Mouse (Mus musculus) embryonic facial prominence, embryonic 14.5 days (tissue): Measurements from ENCODE around the gene Lrrc14b. TPM values are rescaled to one million over a fixed set of nuclear protein-coding genes. Genes with fewer than 3 reads are reported as not detected.

Source experiments
- ATAC-seq: fragments of 200-750 bp; cut with Nextera tagmentation; 2 replicates; pipeline ENCODE4 v1.8.0; 2017; ENCODE audit warnings: low read depth, moderate number of reproducible peaks, moderate TSS enrichment
- DNase-seq: peaks from one replicate; pipeline ENCODE4 v3.0.0-alpha.2; 2015; ENCODE audit warnings: low spot score
- H3K27ac ChIP-seq: fragments of 300-500 bp; sonication (generic); replicated peaks from 2 replicates; pipeline ENCODE4 v1.5.1; 2014; ENCODE audit warnings: low read depth, mild to moderate bottlenecking, low read length, moderate library complexity
- H3K27me3 ChIP-seq: fragments of 300-500 bp; sonication (generic); replicated peaks from 2 replicates; pipeline ENCODE4 v1.6.1; 2014; ENCODE audit warnings: low read length; ENCODE audit not compliant: control insufficient read depth, insufficient read depth
- H3K36me3 ChIP-seq: fragments of 300-500 bp; sonication (generic); 2 replicates; pipeline ENCODE4 v1.6.1; 2014; ENCODE audit warnings: low read length, mixed read lengths; ENCODE audit not compliant: control insufficient read depth, insufficient read depth
- H3K4me1 ChIP-seq: fragments of 300-500 bp; sonication (generic); 2 replicates; pipeline ENCODE4 v1.6.1; 2014; ENCODE audit warnings: antibody characterized with exemption, low read length; ENCODE audit not compliant: control insufficient read depth, insufficient read depth
- H3K4me2 ChIP-seq: fragments of 300-500 bp; sonication (generic); 2 replicates; pipeline ENCODE4 v1.6.1; 2014; ENCODE audit warnings: low read depth, mild to moderate bottlenecking, low read length, moderate library complexity, mixed read lengths
- H3K4me3 ChIP-seq: fragments of 300-500 bp; sonication (generic); 2 replicates; pipeline ENCODE4 v1.5.1; 2014; ENCODE audit warnings: low read depth, mild to moderate bottlenecking, low read length
- H3K9ac ChIP-seq: fragments of 300-500 bp; sonication (generic); 2 replicates; pipeline ENCODE4 v1.6.1; 2014; ENCODE audit warnings: low read depth, mild to moderate bottlenecking, low read length, moderate library complexity, mixed read lengths
- H3K9me3 ChIP-seq: fragments of 300-500 bp; sonication (generic); 2 replicates; pipeline ENCODE4 v1.6.1; 2016; ENCODE audit warnings: low read length; ENCODE audit not compliant: control insufficient read depth
- WGBS: fragments of 180-500 bp; shearing (Covaris S2); extraction: QIAGEN DNeasy Blood & Tissue Kit; methylation state at CpG from one replicate; pipeline ENCODE4 v1.1.7; 2014; 5-methylcytosine and 5-hydroxymethylcytosine counted together
- polyA plus RNA-seq: library from polyadenylated mRNA; unstranded; fragments of >200 nt; fragmentation: Nextera tagmentation; extraction: Ambion mirVana; gene quantifications from 2 replicates; pipeline ENCODE4 v1.2.1, GENCODE M21; 2014

Gene Lrrc14b
- polyA plus RNA-seq, 1 experiment from 2014 or later: 0.10 TPM

DNA sequence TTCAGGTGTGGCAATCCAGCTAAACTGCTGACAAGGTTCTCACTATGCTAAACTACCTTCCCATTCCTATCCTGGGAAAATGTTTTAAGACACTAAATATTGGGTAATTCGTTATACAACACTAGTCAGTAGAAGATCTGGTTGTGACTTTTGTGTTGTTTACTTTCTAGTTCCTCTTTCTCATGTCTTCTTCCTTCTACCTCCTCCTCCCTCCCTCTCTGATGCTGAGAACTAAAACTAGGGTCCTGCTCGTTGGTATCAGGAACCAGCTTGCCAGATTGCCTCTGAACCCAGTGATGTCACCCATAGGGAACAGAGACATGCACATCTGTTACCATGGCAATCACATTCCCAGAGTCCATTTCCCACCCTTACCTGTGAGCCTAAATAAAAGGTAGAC lies 1.6 kb downstream of the Lrrc14b start:
- no peaks in the 10 kb centered on the region for H3K9me3 ChIP-seq
- H3K9ac ChIP-seq: no peak overlapping the region
- DNase-seq (no peak), ATAC-seq (no peak)
- no peak overlapping the region for H3K4me2 ChIP-seq
- no peak overlapping the region for H3K4me3 ChIP-seq
- 73% methylated on average over 2 of the region's 2 CpGs for whole genome bisulfite sequencing
- no peak overlapping the region for H3K27ac ChIP-seq
- H3K27me3 ChIP-seq: no peaks in the 10 kb centered on the region
- H3K4me1 ChIP-seq: no peaks in the 10 kb centered on the region
- H3K36me3 ChIP-seq: peaks cover 43% of the 10 kb centered on the region

GRCm38 (mm10) chr13:74356491-74356890 lies 7.3 kb downstream of the Lrrc14b start:
- Histone ChIP-seq H3K4me1 (no peaks in the 10 kb centered on the region), H3K36me3 (peaks cover 82% of the 10 kb centered on the region), H3K9me3 (no peaks in the 10 kb centered on the region), H3K27me3 (no peaks in the 10 kb centered on the region), H3K9ac (no peak overlapping the region), H3K4me2 (no peak overlapping the region), H3K4me3 (no peak overlapping the region), H3K27ac (no peak overlapping the region)
- DNase-seq (no peak), ATAC-seq (no peak)
- 96% methylated on average over 13 of the region's 13 CpGs for WGBS

GRCm38 (mm10) chr13:74350435-74350906 lies 13.3 kb downstream of the Lrrc14b start:
- H3K27me3 ChIP-seq: no peaks in the 10 kb centered on the region
- peak overlapping the region; percentile 57 for H3K4me2 ChIP-seq
- under 1% methylated on average over 14 of the region's 15 CpGs for WGBS
- no peaks in the 10 kb centered on the region for H3K9me3 ChIP-seq
- H3K9ac ChIP-seq: peak overlapping the region; percentile 79
- ATAC-seq (peak; percentile 47), DNase-seq (peak; percentile 34)
- peak overlapping the region; percentile 54; the same call in 1 of the 2 replicates for H3K27ac ChIP-seq
- H3K4me3 ChIP-seq: peak overlapping the region; percentile 60
- H3K4me1 ChIP-seq: peaks cover 14% of the 10 kb centered on the region
- peaks cover 22% of the 10 kb centered on the region for H3K36me3 ChIP-seq

- Histone ChIP-seq H3K9ac (peak within 1 kb of the TSS; percentile 79), H3K4me2 (peak within 1 kb of the TSS; percentile 57), H3K4me3 (peak within 1 kb of the TSS; percentile 60), H3K36me3 (peaks cover 24% of the 10 kb centered on the region), H3K4me1 (peaks cover 14% of the 10 kb centered on the region), H3K27me3 (no peaks in the 10 kb centered on the region), H3K9me3 (no peaks in the 10 kb centered on the region), H3K27ac (peak within 1 kb of the TSS; percentile 77)
- peak; percentile 97 for ATAC-seq
- WGBS: 2% methylated on average over 32 of the region's 57 CpGs
- peak; percentile 98 for DNase-seq
Measured at GRCm38 (mm10) chr13:74349566-74350434, 14.0 kb downstream of the Lrrc14b start, which contains the start of the genes Sdha and Ccdc127. Gene Sdha (minus strand): TSS chr13:74350280. Gene Ccdc127 (plus strand): TSS chr13:74350309.

DNA sequence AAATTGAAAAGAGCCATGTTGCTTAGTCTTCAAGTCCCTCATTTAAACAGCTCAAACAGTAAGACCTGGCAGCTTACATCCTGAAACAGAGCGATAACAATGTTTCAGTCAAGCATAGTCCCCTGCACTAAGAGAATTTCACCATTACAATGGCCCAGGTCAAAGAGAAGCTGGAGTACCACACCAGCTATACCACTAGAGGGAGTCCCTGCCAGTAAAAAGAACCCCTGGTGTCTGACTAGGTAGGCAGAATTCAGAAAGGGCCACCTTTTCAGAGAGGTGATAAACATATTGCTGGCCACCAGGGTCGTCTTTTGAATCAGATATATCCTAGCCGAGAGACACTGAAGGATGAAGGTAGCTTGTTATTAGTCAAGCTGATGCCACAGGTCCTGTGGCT lies 22.8 kb downstream of the Lrrc14b start:
- Histone ChIP-seq H3K4me2 (no peak overlapping the region), H3K9me3 (no peaks in the 10 kb centered on the region), H3K4me3 (no peak overlapping the region), H3K27ac (no peak overlapping the region), H3K36me3 (peaks cover 83% of the 10 kb centered on the region), H3K27me3 (no peaks in the 10 kb centered on the region), H3K9ac (no peak overlapping the region), H3K4me1 (no peaks in the 10 kb centered on the region)
- ATAC-seq (0 out of 2 replicates have a peak, but pooled peaks have one; percentile 22), DNase-seq (peak; percentile 47)
- 47% methylated on average over 3 of the region's 3 CpGs for WGBS

DNA sequence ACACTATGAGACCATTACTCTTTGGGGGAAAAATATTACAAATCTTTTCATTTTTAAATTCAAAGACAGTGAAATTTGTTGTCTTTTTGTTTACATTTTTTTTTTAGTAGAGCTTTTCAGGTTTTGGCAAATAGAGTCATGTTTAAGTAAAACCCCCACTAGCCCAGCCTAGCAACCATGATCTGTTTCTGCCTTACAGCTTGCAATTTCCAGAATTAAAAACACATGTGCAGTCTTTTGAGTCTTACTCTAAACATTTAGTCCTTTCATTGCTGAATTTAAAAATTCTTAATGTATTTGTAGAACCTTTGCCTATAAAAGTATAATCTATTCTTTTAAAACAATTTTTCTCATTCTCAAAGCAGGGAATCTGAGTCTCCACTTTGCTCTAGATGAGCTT lies 34.5 kb downstream of the Lrrc14b start:
- Histone ChIP-seq H3K36me3 (peaks cover 73% of the 10 kb centered on the region), H3K9me3 (no peaks in the 10 kb centered on the region), H3K4me3 (no peak overlapping the region), H3K4me2 (no peak overlapping the region), H3K9ac (no peak overlapping the region), H3K27ac (peak overlapping the region; percentile 66), H3K27me3 (no peaks in the 10 kb centered on the region), H3K4me1 (no peaks in the 10 kb centered on the region)
- ATAC-seq: no peak
- DNase-seq: peak; percentile 74

DNA sequence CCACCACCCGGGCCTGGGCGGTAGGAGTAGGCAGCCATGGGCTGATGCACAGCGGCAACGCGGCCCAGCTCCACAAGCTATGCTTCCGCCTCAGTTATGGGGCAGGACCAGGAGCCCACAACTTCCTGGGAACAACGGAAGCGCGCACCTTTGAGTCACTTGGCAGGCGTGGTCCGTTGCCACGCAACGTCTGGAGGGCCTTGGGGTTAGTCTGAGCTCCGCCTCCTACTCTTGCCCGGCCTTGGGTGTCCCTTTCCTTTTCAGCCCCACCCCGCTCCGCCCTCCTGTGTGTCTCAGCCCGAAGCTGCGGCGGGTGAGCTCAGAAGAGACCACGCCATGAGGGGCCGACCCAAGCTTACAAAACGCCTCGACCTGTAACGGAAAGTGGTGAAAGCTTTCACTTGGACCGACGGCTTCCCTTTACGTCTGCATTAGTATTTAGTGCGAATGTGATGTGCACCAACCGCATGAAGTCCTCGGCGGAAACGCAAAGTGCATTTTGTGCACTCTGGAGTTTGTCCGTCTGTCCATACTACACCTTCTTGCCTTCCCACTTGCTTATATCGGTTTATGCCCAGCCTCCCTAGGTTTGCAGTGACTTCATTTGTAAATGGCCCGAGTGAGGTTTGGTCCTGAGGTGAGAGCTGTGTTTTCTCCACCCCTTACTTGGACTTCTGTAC lies 46.5 kb downstream of the Lrrc14b start, which contains the start of gene Pdcd6:
Gene Pdcd6, minus strand, starts transcription at position 411 of the 680 bp plus-strand sequence.
- peak within 1 kb of the TSS; percentile 90 for H3K9ac ChIP-seq
- H3K27me3 ChIP-seq: no peaks in the 10 kb centered on the region
- H3K4me1 ChIP-seq: peaks cover 5% of the 10 kb centered on the region
- H3K36me3 ChIP-seq: peaks cover 37% of the 10 kb centered on the region
- peak within 1 kb of the TSS; percentile 78 for H3K27ac ChIP-seq
- no peaks in the 10 kb centered on the region for H3K9me3 ChIP-seq
- DNase-seq (peak; percentile 99), ATAC-seq (peak; percentile 99)
- under 1% methylated on average over 28 of the region's 36 CpGs for WGBS
- H3K4me2 ChIP-seq: peak within 1 kb of the TSS; percentile 88
- peak within 1 kb of the TSS; percentile 86 for H3K4me3 ChIP-seq

DNA sequence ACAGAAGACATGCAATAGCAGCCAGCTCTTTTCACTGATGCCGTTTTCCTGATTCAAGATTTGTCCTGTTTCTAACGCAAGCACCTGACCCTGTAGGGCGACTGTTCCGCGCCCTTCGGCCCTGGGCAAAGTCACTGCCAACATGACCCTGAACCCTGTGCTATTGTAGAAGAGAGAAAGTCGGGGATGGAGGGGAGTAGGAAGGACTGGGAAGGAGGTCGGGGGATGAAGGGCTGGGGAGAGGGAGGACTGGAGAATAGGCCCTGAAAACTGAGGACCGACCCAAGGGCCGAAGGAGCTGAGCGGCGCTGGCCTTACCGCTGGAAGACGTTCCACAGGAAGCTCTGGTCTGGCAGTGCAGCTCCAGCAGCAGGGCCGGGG lies 47.0 kb downstream of the Lrrc14b start:
- ATAC-seq: no peak
- Histone ChIP-seq H3K36me3 (peaks cover 33% of the 10 kb centered on the region), H3K9me3 (no peaks in the 10 kb centered on the region), H3K4me1 (peaks cover 5% of the 10 kb centered on the region), H3K9ac (peak overlapping the region; percentile 90), H3K27ac (peak overlapping the region; percentile 78), H3K4me3 (peak overlapping the region; percentile 86), H3K4me2 (peak overlapping the region; percentile 88), H3K27me3 (no peaks in the 10 kb centered on the region)
- DNase-seq: no peak
- 2% methylated on average over 15 of the region's 15 CpGs for whole genome bisulfite sequencing
